Mouse (Mus musculus): ENCODE data around the gene Raly.

Gene Raly

GRCm38 (mm10) chr2:154782856-154783650, 7.8 kb upstream of the Raly start:
- no peak for DNase-seq (ENCODE audit: extremely low spot score)

GRCm38 (mm10) chr2:154785284-154785683, 5.6 kb upstream of the Raly start:
- no peak for DNase-seq (ENCODE audit: extremely low spot score)

GRCm38 (mm10) chr2:154786187-154786586, 4.7 kb upstream of the Raly start:
- DNase-seq (ENCODE audit: extremely low spot score) = no peak

- DNase-seq (ENCODE audit: extremely low spot score) = no peak
These were observed 4.1 kb upstream of the Raly start for GRCm38 (mm10) chr2:154786776-154787175.

GRCm38 (mm10) chr2:154789381-154789780, 1.5 kb upstream of the Raly start:
- DNase-seq (ENCODE audit: extremely low spot score) = no peak

- DNase-seq (ENCODE audit: extremely low spot score) = no peak
These were observed 780 bp upstream of the Raly start for GRCm38 (mm10) chr2:154789977-154790655.

GRCm38 (mm10) chr2:154791661-154792642, 1.1 kb downstream of the Raly start:
- DNase-seq (ENCODE audit: extremely low spot score) = peak; percentile 67

- DNase-seq (ENCODE audit: extremely low spot score) = no peak
These were observed 12.5 kb downstream of the Raly start for GRCm38 (mm10) chr2:154803372-154803771.

GRCm38 (mm10) chr2:154803845-154804244, 12.9 kb downstream of the Raly start:
- no peak for DNase-seq (ENCODE audit: extremely low spot score)

- no peak for DNase-seq (ENCODE audit: extremely low spot score)
These were observed 16.8 kb downstream of the Raly start for GRCm38 (mm10) chr2:154807689-154808088.

GRCm38 (mm10) chr2:154809107-154809762, 18.3 kb downstream of the Raly start:
- no peak for DNase-seq (ENCODE audit: extremely low spot score)

GRCm38 (mm10) chr2:154810821-154811220, 19.9 kb downstream of the Raly start:
- DNase-seq (ENCODE audit: extremely low spot score) = no peak

GRCm38 (mm10) chr2:154813426-154813825, 22.5 kb downstream of the Raly start:
- no peak for DNase-seq (ENCODE audit: extremely low spot score)

- DNase-seq (ENCODE audit: extremely low spot score) = no peak
These were observed 26.2 kb downstream of the Raly start for GRCm38 (mm10) chr2:154817089-154817488.

GRCm38 (mm10) chr2:154817788-154818187, 26.9 kb downstream of the Raly start:
- no peak for DNase-seq (ENCODE audit: extremely low spot score)

GRCm38 (mm10) chr2:154818599-154818998, 27.7 kb downstream of the Raly start:
- DNase-seq (ENCODE audit: extremely low spot score) = no peak

- no peak for DNase-seq (ENCODE audit: extremely low spot score)
These were observed 29.4 kb downstream of the Raly start for GRCm38 (mm10) chr2:154820346-154820745.

- DNase-seq (ENCODE audit: extremely low spot score) = no peak
These were observed 35.2 kb downstream of the Raly start for GRCm38 (mm10) chr2:154826054-154826538.

- no peak for DNase-seq (ENCODE audit: extremely low spot score)
These were observed 36.6 kb downstream of the Raly start for GRCm38 (mm10) chr2:154827521-154827920.

GRCm38 (mm10) chr2:154832471-154832870, 41.6 kb downstream of the Raly start:
- no peak for DNase-seq (ENCODE audit: extremely low spot score)

- DNase-seq (ENCODE audit: extremely low spot score) = no peak
These were observed 43.4 kb downstream of the Raly start for GRCm38 (mm10) chr2:154834149-154834865.

Measured in embryo, embryonic 9.5 days (tissue).